Mouse (Mus musculus) E14TG2a.4 (cell line): Measurements from ENCODE around the gene Eipr1.

Source experiments
- CTCF ChIP-seq: conservative IDR thresholded peaks from 2 replicates; pipeline ENCODE4 v1.5.1; 2014; ENCODE audit warnings: low read length
- POU5F1 ChIP-seq: IDR thresholded peaks from 2 replicates; pipeline ENCODE4 v1.6.1; 2014; ENCODE audit warnings: low read length, borderline replicate concordance

- TF ChIP-seq CTCF (no peak), POU5F1 (no peak)
Observed at GRCm38 (mm10) chr12:28891523-28891922, 139.9 kb downstream of the Eipr1 start.
